In genomic region chr1:167945615-167946252, GRCm38 (mm10) we compare ENCODE assay signal across 14 mouse cellular contexts.
A peak's percentile ranks its signal among the peaks of the same experiment; 100 is the strongest.
DNase-seq lines count a peak whose midpoint lies in the region; ATAC-seq and TF ChIP-seq lines count a peak whose summit lies in the region.
"Had no signal": no experiment of that assay in that cellular context is flagged by ENCODE, and none has a peak within 500 bp of the region (broad histone marks: within the 10 kb centered on the region; RNA-seq: fewer than 3 reads in every experiment).

No protein-coding gene starts in this region.

- peak; percentile 58; the same call in 1 of the 2 replicates for ATAC-seq in forebrain, embryonic 13.5 days
- ATAC-seq in cerebellum, adult (ENCODE audit: insufficient number of reproducible peaks, low FRiP score, low TSS enrichment): no peak
- ATAC-seq: liver, embryonic 12.5 days had no signal

- no peak for TF ChIP-seq CTCF in layer of hippocampus, adult 2 months (conservative IDR thresholded peaks at IDR 0.05)

- H3K4me3 ChIP-seq in forebrain, embryonic 13.5 days: no peak overlapping the region
- no peak overlapping the region for H3K4me3 ChIP-seq in forebrain, embryonic 10.5 days
- H3K4me3 ChIP-seq in layer of hippocampus, adult 2 months: no peak overlapping the region
- H3K4me3 ChIP-seq: heart, embryonic 13.5 days; hindbrain, embryonic 15.5 days; liver, embryonic 12.5 days had no signal

- H3K4me1 ChIP-seq in forebrain, embryonic 13.5 days: peaks cover 20% of the 10 kb centered on the region
- H3K4me1 ChIP-seq in forebrain, embryonic 10.5 days: peaks cover 8% of the 10 kb centered on the region
- H3K4me1 ChIP-seq: heart, embryonic 13.5 days; liver, embryonic 12.5 days had no signal

- H3K27me3 ChIP-seq in forebrain, embryonic 13.5 days: no peaks in the 10 kb centered on the region
- H3K27me3 ChIP-seq in forebrain, embryonic 10.5 days (ENCODE audit: poor library complexity, severe bottlenecking): no peaks in the 10 kb centered on the region
- H3K27me3 ChIP-seq: heart, embryonic 13.5 days; hindbrain, embryonic 15.5 days; liver, embryonic 12.5 days had no signal

- H3K4me2 ChIP-seq in forebrain, embryonic 13.5 days: no peak overlapping the region
- H3K4me2 ChIP-seq: heart, embryonic 13.5 days; hindbrain, embryonic 15.5 days; liver, embryonic 12.5 days had no signal

- H3K36me3 ChIP-seq in forebrain, embryonic 13.5 days (ENCODE audit: poor library complexity, severe bottlenecking): no peaks in the 10 kb centered on the region
- no peaks in the 10 kb centered on the region for H3K36me3 ChIP-seq in forebrain, embryonic 10.5 days (replicated peaks)
- H3K36me3 ChIP-seq: heart, embryonic 13.5 days; hindbrain, embryonic 15.5 days; liver, embryonic 12.5 days had no signal

- intact Hi-C loops in left cerebral cortex, postnatal 25 days (cut with DNase I): loop anchor here (1.0 to 10.0 kb wide), 6 partner anchors 34 to 1477 kb away; no protein-coding TSS in a partner anchor

- H3K9me3 ChIP-seq in forebrain, embryonic 13.5 days (replicated peaks): no peaks in the 10 kb centered on the region
- H3K9me3 ChIP-seq in forebrain, embryonic 10.5 days: no peaks in the 10 kb centered on the region
- H3K9me3 ChIP-seq: heart, embryonic 13.5 days; hindbrain, embryonic 15.5 days; liver, embryonic 12.5 days had no signal

- no peak overlapping the region for H3K9ac ChIP-seq in forebrain, embryonic 13.5 days
- H3K9ac ChIP-seq: heart, embryonic 13.5 days; hindbrain, embryonic 15.5 days; liver, embryonic 12.5 days had no signal

- 39% methylated on average over 9 of the region's 9 CpGs for WGBS in forebrain, embryonic 13.5 days
- 69% methylated on average over 9 of the region's 9 CpGs for WGBS in forebrain, embryonic 10.5 days

- no peak for DNase-seq in forebrain, embryonic 10.5 days (ENCODE audit: extremely low spot score, low spot score)
- peak; percentile 93 for DNase-seq in brain, adult 2 months (ENCODE audit: low read depth, low spot score)
- peak; percentile 50 to 79 for DNase-seq in layer of hippocampus, adult 2 months (ENCODE audit: low spot score in 2 of 2)
- peak; percentile 67 to 95 for DNase-seq in left cerebral cortex, postnatal 25 days (ENCODE audit: low spot score in 2 of 2)
- no peak for DNase-seq in gastrocnemius, postnatal 4 days (ENCODE audit: low spot score in 2 of 2)
- no peak for DNase-seq in cerebellum, adult 9-11 months
- DNase-seq: gastrocnemius, postnatal 14 days; kidney, postnatal 36 days had no signal

- H3K27ac ChIP-seq in forebrain, embryonic 13.5 days: no peak overlapping the region
- H3K27ac ChIP-seq in forebrain, embryonic 10.5 days: no peak overlapping the region
- peak overlapping the region; percentile 36; the same call in 1 of the 2 replicates for H3K27ac ChIP-seq in layer of hippocampus, adult 2 months
- H3K27ac ChIP-seq: heart, embryonic 13.5 days; hindbrain, embryonic 15.5 days; liver, embryonic 12.5 days; macrophage had no signal

Comparison
In these comparisons a context has a peak if more than half of its experiments do, and no peak if none do; other contexts are left out.
1. DNase-seq: peak in brain, adult 2 months (single experiment), layer of hippocampus, adult 2 months (2 of 2) and left cerebral cortex, postnatal 25 days (2 of 2); none in forebrain, embryonic 10.5 days (single experiment), gastrocnemius, postnatal 4 days (0 of 2) and cerebellum, adult 9-11 months (single experiment).